Mouse (Mus musculus): ENCODE measurements around the gene Ubash3a.

The Ubash3a gene

DNA sequence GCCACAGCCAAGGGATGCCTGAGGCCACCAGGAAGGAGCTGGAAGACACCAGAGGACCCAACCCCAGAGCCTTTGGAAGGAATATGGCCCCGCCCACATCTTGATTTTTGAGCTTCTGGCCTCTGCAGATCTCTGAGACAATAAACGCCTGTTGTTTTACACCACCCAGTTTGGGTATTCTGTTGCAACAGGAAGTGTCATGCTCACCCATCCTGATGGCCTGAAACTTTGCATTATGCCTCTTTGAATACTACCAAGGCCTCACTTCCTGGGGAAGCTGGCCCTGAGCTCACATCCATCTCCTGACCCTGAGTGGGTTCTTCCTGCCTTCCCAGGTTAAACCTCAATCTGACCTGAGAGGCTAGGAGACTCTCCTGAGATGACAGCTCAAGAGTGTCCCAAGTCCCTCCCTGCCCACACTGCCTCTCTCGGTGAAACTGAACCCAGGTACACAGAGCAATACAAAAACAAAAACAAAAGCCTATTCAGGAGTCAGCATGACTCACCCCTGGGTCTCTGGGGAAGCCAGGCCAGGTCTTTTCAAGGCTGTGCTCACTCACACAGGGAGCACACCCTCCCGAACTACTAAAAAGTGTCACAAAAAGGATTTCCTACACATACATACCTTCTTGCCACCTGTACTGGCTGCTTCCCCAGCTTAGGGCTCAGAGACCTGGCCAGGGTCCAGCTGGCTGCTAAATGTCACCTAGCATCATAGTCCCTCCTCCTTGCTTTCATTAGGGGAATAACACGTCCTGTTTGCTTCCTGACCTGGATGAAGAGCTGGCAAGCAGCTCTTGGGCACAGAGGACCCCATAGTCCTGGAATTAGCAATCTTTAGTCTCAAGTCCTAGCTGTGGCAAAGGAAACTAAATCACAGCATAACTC lies 8.6 kb downstream of the Ubash3a start:
- no peak for DNase-seq (ENCODE audit: low spot score in 2 of 2)

DNA sequence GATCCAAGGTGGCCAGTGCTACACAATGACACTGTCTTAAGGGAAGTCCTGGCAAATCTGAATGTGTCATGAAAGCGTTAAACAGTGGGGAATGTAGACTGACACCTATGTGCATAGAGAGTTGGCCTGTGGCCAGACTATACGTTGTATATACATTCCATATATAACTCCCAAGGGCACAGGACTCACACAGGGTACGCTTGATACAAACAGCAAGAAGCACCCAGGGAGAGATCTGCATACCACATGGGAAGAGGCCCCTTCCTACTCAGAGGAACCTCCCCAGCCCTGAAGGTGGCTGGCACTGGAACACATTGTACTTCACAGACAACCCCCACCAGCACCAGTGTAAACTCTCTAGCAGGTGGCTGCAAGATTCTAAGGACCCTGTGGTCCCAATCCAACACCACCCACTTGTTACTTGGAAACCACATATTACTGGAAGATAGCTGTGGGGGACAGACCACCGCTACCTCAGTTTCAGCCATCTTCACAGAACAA lies 15.2 kb downstream of the Ubash3a start:
- no peak for DNase-seq (ENCODE audit: low spot score in 2 of 2)

DNA sequence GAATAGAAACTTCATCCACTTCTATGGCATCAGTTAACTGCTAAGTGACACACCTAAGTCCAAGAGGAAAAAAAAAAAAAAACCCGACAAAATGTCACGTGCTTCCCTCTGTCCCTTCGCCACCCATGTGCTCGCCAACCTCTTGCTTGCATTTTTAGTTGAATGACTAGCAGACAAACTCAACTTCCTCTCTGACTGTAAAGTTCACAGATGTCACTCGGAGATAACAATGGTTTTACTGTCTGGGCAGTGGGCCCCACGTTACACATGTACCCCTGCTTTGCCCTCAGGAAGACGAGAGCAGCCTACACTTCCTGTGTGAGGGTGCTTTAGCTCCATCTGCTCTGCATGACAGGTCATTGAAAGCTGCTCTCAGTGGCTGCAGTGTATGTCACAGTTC lies 16.2 kb downstream of the Ubash3a start:
- DNase-seq (ENCODE audit: low spot score in 2 of 2), result no peak

DNA sequence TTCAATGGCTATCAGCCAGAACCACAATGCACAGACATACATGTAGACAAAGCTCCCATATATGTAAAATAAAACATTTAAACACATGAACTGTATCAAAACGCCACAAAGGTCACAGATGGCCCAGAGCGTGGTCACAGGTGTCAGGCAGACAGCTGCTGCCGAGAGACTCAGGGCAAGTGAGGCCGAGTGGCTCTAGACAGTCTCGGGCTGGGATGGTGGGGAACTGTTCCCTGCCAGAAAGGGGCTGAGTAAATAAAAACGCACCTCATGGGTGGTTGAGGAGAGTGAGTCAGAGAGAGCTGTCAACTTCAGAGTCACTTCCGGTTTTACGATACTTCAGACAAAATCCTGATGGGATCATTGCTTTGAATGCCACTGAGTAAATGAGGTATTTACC lies 16.9 kb downstream of the Ubash3a start:
- DNase-seq (ENCODE audit: low spot score in 2 of 2), result no peak

DNA sequence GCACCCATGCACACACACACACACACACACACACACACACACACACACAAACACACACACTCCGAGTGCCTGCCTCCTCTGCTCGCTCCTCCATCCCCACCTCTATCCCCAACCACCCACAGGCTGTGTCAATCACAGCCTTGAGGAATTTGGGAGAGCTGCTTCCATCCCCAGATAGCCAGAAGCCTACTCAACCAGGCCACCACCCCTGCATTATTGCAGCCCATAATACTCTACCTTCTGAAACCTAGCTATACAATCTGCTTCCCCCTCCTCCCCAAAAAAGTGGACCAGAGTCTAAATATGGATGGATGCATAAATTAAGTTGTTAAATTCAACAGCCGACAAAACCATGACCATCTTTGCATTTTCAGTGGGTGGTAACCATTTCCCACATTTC lies 18.7 kb downstream of the Ubash3a start:
- DNase-seq (ENCODE audit: low spot score in 2 of 2), result peak; percentile 38 to 42

DNA sequence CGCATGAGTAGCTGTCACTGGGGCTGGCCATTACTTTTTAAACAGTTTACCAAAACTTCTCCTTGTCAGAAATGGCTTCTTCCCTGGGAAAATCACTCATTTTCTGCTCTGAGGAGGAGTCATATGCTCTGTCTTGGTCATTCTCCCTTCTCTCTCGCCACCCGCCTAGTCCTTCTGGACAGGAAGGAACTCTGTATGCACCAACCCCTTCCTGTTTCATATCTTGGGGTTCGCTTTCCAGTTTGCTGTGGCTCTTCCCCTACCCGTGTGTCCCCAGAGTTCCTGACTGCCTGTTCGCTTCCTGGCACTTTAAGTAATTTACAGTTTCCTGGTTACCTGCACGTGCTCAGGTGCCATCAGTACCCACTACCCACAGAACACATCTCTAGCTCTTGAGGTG lies 19.3 kb downstream of the Ubash3a start:
- DNase-seq (ENCODE audit: low spot score in 2 of 2), result no peak

DNA sequence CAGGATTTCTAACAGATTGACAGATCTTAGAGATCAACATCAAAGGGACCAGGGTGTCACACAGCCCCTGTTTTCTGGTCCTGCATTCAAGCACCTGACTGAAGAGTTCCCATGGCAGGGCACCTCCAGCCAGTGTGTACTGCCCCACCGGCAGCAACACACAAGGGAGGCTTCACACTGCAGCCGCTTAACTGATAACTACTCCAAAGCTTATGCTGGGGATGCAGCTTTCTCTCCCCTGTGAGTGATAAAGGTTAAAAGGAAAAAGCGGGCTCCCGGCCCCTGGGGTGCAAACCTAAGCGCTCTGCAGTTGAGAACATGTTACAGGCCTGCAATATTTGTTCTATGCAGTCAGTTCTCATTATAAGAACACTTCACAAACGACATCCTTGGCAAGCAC lies 24.1 kb downstream of the Ubash3a start:
- DNase-seq (ENCODE audit: low spot score in 2 of 2), result no peak

DNA sequence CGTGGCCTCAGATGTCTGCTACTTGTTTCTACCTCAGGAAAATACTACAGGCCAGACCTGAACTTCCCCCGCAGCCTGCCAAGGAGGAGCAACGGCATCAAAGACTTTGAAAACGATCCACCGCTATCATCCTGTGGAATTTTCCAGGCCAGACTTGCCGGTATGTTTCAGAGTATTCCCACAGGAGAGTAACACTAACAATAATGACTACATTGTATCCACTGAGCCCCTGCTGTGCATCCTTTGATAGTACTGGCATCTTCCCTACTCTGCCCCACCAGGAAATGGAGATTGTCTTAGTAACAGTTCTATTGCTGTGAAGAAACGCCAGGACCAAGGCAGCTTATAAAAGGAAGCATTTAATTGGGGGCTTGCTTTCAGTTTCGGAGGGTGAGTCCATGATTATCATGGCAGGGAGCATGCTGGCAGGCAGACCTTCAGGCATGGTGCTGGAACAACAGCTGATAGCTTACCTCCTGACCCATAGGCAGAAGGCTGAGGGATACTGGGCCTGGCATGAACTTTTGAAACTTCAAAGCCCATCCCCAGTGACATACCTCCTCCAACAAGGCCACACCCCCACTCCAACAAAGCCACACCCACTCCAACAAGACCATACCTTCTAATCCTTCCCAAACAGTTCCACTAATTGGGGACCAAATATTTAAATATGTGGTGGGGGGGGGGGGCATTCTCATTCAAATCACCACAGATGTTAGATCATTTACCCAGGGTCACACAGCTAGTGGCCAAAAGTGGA lies 24.8 kb downstream of the Ubash3a start:
- DNase-seq (ENCODE audit: low spot score in 2 of 2), result no peak

DNA sequence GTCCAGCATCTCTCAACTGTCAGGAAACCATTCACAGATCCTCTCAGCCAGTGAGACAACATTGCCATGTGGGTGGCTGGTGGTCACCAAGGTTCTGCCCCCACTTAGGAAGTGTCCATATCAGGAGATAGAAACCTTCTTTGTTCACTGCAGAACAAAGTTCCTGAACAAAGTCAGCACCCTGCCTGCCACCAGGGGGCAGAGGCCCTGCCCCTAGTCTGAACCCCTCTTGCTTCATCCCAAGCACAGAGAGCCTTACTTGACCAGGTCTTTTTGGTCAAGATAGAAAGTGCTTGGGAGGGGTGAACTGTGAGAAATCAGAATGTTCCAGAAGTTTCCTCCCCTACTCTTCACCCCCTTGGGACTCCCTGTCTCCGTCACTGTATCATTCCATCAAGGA lies 28.2 kb downstream of the Ubash3a start:
- no peak for DNase-seq (ENCODE audit: low spot score in 2 of 2)

DNA sequence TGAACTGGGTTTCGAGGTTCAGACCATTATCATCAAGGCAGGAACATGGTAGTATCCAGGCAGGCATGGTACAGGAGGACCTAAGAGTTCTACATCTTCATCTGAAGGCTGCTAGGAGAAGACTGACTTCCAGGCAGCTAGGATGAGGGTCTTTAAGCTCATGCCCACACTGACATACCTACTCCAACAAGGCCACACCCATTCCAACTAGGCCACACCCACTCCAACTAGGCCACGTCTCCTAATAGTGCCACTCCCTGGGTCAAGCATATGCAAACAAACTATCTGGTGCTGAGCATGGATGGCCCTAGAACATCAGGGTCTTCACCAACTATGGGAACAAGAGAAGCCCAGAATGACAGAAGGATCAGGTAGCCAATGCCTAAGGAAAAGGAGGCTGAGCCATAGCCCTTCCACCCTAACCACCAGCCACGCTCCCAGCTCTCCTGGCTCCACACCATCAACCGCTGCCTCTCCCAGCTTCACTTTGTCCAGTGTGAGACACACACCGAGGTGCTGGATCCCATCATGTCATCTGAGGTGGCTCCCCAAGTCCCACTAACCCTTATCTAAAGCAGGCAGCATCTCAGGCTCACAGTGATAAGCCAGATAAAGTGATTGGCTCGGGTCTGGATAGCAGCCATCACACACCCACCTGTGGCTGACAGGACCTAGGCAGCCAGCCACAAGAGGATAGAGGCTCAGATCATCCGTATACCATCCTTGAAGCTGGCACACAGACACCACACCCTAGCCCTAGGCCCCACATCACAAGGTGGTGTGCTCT lies 30.8 kb downstream of the Ubash3a start:
- no peak for DNase-seq (ENCODE audit: low spot score in 2 of 2)

DNA sequence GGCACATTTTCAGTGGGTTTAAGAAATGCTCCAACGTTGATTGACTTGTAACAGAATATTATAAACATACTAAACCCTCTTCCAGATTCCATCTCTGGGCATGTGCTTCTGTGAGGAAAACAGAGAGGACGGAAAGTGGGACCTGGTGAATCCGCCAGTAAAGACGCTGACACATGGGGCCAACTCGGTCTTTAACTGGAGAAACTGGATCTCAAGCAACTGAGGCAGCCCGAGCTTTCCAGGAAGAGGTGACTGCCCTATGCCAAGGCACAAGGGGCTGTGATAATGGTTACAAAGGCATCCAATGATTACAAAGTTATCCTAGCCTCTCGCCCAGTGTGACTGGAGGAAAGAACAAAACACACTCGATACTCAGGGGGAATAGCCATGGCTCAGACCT lies 33.5 kb downstream of the Ubash3a start:
- no peak for DNase-seq (ENCODE audit: low spot score in 2 of 2)

DNA sequence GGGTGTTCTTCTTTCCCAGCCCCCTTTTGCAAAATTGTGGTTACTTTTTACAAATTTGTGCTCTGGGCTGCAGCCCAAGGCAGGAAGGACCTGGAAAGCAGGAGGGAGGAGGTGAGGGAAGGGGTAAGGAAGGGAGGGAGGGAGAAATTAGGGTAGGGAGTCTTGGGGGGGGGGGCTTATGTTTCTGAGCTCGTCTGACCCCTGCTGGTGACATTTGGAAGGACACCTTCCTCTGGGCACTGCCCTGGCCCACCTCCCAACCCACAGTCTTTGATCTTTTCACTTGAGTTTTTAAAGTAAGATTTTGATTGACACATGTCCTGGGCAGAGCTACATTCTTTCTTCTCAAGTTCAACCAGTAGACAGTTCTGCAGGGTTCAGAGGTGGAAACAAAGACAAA lies 35.1 kb downstream of the Ubash3a start:
- no peak for DNase-seq (ENCODE audit: low spot score in 2 of 2)

DNA sequence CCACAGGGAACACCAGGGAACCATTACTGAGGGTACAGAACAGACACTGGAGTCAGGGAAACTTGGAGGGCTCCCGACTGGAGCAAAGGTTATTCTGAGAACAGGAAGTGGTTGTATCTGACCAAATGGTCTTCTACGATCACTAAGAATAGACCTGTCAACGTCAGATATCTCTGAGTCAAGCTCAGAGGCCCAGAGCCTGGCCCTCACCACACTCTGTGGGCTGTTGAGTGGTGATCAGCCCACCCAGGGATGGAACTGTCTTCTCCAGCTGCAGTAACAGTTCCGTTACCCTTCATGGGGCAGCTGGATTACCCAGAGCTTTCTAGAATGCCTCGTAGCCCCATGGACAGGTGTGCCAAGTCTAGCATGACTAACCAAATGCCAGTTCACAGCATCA lies 37.6 kb downstream of the Ubash3a start:
- no peak for DNase-seq (ENCODE audit: low spot score in 2 of 2)

DNA sequence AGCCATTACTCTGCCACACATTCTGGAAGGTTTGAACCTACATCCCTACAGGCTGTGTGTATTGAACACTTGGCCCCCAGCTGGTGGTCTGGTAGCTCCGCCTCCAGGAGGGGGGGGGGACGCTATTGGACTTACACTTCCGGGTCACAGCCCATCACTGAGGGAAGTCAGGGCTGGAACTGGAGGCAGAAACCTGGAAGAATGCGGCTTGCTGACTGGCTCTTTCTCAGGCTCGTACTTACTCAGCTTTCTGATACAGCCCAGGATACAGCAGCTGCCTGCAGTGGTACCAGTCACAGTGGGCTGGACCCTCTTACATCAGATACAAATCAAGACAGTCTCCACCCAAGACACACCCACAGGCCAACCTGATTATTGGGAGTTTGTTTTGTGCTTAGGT lies 39.5 kb downstream of the Ubash3a start:
- DNase-seq (ENCODE audit: low spot score in 2 of 2), result no peak

DNA sequence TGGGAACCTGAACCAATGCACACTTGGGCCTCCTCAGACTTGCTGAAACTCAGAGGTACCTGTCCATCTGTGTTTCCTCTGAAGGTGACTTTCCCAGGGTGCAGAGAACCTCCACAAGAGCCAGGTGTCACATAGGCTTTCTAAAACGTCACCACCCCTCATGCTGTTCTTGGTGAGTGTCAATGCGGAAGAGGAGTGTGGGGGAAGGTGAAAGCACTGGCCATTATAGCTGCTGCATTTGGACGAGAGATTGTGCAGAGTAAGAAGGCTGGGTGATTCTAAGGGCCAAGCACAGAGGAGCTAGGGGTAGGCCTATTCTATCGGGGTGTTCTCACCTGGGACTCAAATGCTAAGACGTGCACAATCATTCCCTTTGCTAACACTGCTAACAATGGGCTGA lies 46.3 kb downstream of the Ubash3a start:
- no peak for DNase-seq (ENCODE audit: low spot score in 2 of 2)

DNA sequence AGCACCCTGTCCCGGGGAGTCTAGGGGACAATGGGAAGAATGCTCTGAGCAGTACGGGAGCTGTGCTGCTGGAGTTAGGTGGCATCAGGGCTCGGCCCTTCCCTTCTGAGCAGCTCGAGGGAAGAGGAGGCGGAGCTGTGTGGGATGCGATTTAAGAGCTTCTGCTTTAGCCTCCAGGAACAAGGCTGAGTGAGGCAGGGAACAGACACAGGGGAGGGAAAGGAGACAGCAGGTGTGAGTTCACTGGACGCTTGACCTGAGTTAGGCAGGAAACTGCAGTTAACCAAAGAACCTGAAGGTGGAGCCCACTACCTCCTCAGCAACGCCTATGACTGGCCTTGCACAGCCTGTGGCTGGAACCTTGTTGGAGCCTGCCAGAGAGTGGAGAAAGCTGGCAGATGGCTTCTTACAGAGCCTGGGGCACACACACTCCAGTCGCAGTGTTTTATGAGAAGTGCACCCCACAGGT lies 46.8 kb downstream of the Ubash3a start:
- peak; percentile 85 to 88 for DNase-seq (ENCODE audit: low spot score in 2 of 2)

DNA sequence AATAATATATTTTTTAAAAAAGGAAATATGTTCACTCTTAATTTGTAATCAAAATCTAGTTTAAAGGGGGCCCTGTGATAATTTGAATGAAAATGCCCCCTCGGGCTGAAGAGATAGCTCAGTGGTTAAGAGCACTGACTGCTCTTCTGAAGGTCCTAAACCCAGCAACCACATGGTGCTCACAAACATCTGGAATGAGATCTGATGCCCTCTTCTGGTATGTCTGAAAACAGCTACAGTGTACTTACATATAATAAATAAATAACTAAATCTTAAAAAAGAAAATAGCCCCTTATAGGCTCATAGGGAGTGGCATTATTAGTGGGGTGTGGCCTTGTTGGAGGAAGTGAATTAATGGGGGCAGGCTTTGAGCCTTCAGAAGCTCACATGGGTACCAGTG lies 49.5 kb downstream of the Ubash3a start:
- no peak for DNase-seq (ENCODE audit: low spot score in 2 of 2)

DNA sequence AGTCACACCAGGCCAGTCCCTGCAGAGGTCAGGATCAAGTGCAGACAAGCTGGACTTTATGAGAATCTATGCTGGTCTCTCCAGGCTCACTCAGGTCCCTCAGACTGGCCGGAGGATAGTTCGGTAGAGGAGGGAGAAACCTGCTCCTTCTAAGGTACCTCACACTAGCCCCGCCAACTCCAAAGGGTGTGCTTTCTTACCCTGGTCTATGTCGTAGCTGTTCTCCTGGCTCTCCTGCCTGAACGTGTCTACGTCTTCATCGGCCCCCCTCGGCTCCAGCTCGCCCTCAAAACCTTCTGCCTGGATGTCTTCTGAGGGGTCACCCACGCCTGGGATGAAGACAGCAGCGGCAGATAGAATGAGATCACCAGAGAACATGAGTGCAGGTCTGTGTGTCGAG lies 50.2 kb downstream of the Ubash3a start:
- no peak for DNase-seq (ENCODE audit: low spot score in 2 of 2)

DNA sequence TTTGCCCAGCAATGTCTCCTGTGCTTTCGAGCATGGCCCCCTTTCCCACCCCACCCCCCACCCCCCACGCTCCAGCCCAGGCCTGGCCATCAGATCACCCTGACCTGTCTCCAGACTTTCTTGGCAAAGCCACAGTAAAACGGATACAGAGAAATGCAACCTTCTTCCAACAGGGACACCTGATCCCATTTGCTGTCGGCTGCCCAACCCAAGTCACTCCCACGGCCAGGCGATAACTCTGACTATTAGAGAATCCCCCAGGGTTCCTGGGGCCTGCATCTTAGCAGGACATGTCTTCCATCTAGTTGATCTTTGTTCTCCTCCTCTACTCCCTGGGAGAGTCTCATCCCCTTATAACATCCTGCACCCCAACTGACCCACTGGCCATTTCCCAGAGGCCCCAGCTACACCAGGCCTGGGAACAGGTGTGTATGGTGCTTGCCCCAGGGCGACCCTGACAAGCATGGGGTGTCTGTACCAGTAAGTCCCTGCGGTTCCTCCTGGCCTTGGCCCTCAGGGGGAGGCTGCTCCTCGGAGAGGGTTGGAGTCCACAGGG lies 50.7 kb downstream of the Ubash3a start:
- no peak for DNase-seq (ENCODE audit: low spot score in 2 of 2)

DNA sequence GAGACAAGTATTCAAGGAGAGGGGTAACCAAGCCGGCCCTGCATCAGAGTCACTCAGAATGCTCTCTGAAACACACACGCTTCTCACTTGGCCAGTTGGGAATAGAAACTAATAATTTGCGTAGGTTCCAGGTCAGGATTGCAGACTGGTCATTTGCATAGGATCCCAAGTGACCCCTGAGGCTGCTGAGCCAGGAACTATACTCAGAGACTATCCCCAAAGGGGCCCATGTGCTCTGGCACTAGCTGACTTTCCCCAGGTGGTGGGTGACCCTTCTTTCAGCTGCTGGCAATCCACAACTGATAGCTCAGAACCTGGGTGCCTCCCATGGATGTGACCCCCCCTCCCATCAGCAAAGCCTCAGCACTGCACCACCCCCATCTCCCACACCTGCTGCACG lies 51.5 kb downstream of the Ubash3a start:
- no peak for DNase-seq (ENCODE audit: low spot score in 2 of 2)

DNA sequence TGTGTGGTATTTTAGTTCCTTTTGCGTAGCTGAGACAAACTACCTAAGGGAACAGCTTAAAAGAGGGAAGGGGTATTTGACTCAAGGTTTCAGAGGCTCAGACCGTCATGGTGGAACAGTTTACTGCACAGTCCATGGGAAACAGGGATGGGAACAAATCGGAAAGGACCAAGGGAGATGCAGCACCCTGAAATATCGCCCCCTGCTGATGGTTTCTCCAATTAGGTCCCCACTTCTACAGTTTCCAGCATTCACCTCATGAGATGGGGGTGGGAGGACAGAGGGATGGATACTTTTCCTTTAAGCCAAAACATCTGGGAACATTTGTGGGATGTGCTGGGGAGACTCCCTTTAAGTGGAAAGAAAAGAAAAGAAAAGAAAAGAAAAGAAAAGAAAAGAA lies 52.2 kb downstream of the Ubash3a start:
- no peak for DNase-seq (ENCODE audit: low spot score in 2 of 2)

DNA sequence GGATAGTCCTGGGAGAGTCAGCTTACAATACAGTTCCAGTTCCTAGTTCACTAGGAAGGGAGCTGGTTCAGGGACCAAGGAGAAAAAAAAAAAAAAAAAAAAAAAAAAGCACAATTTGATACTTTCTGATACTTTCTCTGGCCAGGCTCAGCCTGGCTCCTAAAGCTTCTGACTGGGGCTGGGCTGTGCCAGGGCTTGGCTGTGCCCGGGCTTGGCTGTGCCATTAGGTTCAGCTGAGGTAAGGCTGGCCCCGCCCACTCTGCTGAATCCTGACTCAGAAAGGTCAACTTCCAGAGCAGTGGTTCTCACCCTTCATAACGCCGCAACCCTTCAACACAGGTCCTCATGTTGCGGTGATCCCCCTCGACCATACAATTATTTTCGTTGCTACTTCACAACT lies 52.8 kb downstream of the Ubash3a start:
- DNase-seq (ENCODE audit: low spot score in 2 of 2), result no peak
